Mouse (Mus musculus) bone marrow, adult 2 months (tissue): ENCODE measurements around the gene H2-K1. TPM values are rescaled to one million over a fixed set of nuclear protein-coding genes. Genes with fewer than 3 reads are reported as not detected.

ENCODE experiments used
- H3K27ac ChIP-seq: fragments of 200-500 bp; 2 replicates; pipeline ENCODE4 v1.5.1; 2012; ENCODE audit warnings: low read depth, mild to moderate bottlenecking, control low read depth, inconsistent platforms, low read length; ENCODE audit not compliant: control insufficient read depth, poor library complexity, insufficient read depth
- H3K4me1 ChIP-seq: fragments of 200-500 bp; 2 replicates; pipeline ENCODE4 v1.6.1; 2011; ENCODE audit warnings: low read length; ENCODE audit not compliant: control insufficient read depth, insufficient read depth
- H3K4me3 ChIP-seq: fragments of 200-500 bp; replicated peaks from 2 replicates; pipeline ENCODE3; 2011; ENCODE audit warnings: mild to moderate bottlenecking, low read depth, low read length, control low read depth; ENCODE audit not compliant: control insufficient read depth
- CTCF ChIP-seq: fragments of 200-500 bp; IDR thresholded peaks from 2 replicates; pipeline ENCODE4 v1.5.1; 2011; ENCODE audit warnings: low read length, control low read depth; ENCODE audit not compliant: control insufficient read depth, insufficient read depth
- POLR2A ChIP-seq: fragments of 200-500 bp; IDR thresholded peaks from 2 replicates; pipeline ENCODE4 v1.6.1; 2011; ENCODE audit warnings: low read depth, mild to moderate bottlenecking, control low read depth, low read length, borderline replicate concordance; ENCODE audit not compliant: control insufficient read depth
- WGBS: fragments of 180-500 bp; shearing (Covaris S2); methylation state at CpG from one replicate; pipeline ENCODE4 v1.1.7; 2018; 5-methylcytosine and 5-hydroxymethylcytosine counted together
- polyA plus RNA-seq: library from polyadenylated mRNA; stranded (reverse); fragments of >200 nt; gene quantifications from 2 replicates; pipeline ENCODE4 v1.2.4, GENCODE M21; 2011; ENCODE audit warnings: low replicate concordance; ENCODE audit not compliant: missing spikeins, insufficient read depth, insufficient read length

H2-K1 gene
- polyA plus RNA-seq, 1 experiment: 1,240 TPM

GRCm38 (mm10) chr17:34036647-34037046 is 36.5 kb upstream of the H2-K1 start:
- Histone ChIP-seq H3K4me1 (peaks cover 2% of the 10 kb centered on the region; the same call in 1 of the 2 replicates), H3K4me3 (no peak overlapping the region), H3K27ac (no peak overlapping the region; the same call in 1 of the 2 replicates)
- TF ChIP-seq CTCF (0 out of 2 replicates have a peak, but pooled peaks have one; percentile 0), POLR2A (peak; percentile 35; the same call in 1 of the 2 replicates)
- 85% methylated on average over 10 of the region's 10 CpGs for WGBS

- Histone ChIP-seq H3K4me1 (peaks cover 6% of the 10 kb centered on the region), H3K4me3 (no peak overlapping the region), H3K27ac (no peak overlapping the region)
- no peak for TF ChIP-seq CTCF
- no peak for TF ChIP-seq POLR2A
- 94% methylated on average over 9 of the region's 9 CpGs for WGBS
Observed at GRCm38 (mm10) chr17:34035517-34035916, 35.4 kb upstream of the H2-K1 start.

- no peak overlapping the region for H3K27ac ChIP-seq
- 73% methylated on average over 10 of the region's 10 CpGs for WGBS
- H3K4me3 ChIP-seq: no peak overlapping the region
- TF ChIP-seq CTCF (peak; percentile 75), POLR2A (no peak)
- H3K4me1 ChIP-seq: peaks cover 11% of the 10 kb centered on the region
Observed at GRCm38 (mm10) chr17:34034064-34034463, 33.9 kb upstream of the H2-K1 start.

- H3K4me3 ChIP-seq: peak overlapping the region; percentile 25
- peaks cover 11% of the 10 kb centered on the region for H3K4me1 ChIP-seq
- no peak for TF ChIP-seq CTCF
- H3K27ac ChIP-seq: peak overlapping the region; percentile 98
- WGBS: 70% methylated on average over 9 of the region's 9 CpGs
Observed at GRCm38 (mm10) chr17:34033441-34033840, 33.3 kb upstream of the H2-K1 start.

GRCm38 (mm10) chr17:34032806-34033205 is 32.7 kb upstream of the H2-K1 start:
- H3K4me3 ChIP-seq: peak overlapping the region; percentile 94
- peaks cover 11% of the 10 kb centered on the region for H3K4me1 ChIP-seq
- 2% methylated on average over 9 of the region's 9 CpGs for WGBS
- no peak for TF ChIP-seq POLR2A
- no peak for TF ChIP-seq CTCF
- H3K27ac ChIP-seq: peak overlapping the region; percentile 98

- Histone ChIP-seq H3K27ac (peak overlapping the region; percentile 98), H3K4me1 (peaks cover 11% of the 10 kb centered on the region), H3K4me3 (peak overlapping the region; percentile 94)
- 1% methylated on average over 48 of the region's 48 CpGs for WGBS
- TF ChIP-seq POLR2A (peak; percentile 50; the same call in 1 of the 2 replicates), CTCF (no peak; the same call in 1 of the 2 replicates)
Observed at GRCm38 (mm10) chr17:34032174-34032632, 32.1 kb upstream of the H2-K1 start.

- Histone ChIP-seq H3K4me1 (peaks cover 14% of the 10 kb centered on the region), H3K4me3 (peak within 1 kb of the TSS; percentile 94), H3K27ac (peak within 1 kb of the TSS; percentile 98)
- peak; percentile 87; the same call in 1 of the 2 replicates for TF ChIP-seq POLR2A
- no peak for TF ChIP-seq CTCF
- WGBS: under 1% methylated on average over 88 of the region's 88 CpGs
Observed at GRCm38 (mm10) chr17:34031465-34032173, 31.5 kb upstream of the H2-K1 start, which contains the start of the genes Slc39a7 and Rxrb. Gene Slc39a7, minus strand, starts transcription at chr17:34031682. Gene Rxrb, plus strand, starts transcription at chr17:34031812.

GRCm38 (mm10) chr17:34030861-34031326 is 30.7 kb upstream of the H2-K1 start:
- TF ChIP-seq CTCF (no peak), POLR2A (no peak)
- H3K27ac ChIP-seq: peak overlapping the region; percentile 98
- WGBS: 4% methylated on average over 20 of the region's 20 CpGs
- peak overlapping the region; percentile 94 for H3K4me3 ChIP-seq
- peaks cover 18% of the 10 kb centered on the region for H3K4me1 ChIP-seq
